Mouse (Mus musculus): ENCODE results near the gene Sptssa. TPM values are rescaled to one million over a fixed set of nuclear protein-coding genes. Genes with fewer than 3 reads are reported as not detected.
"Not testable (repeated sequence)": the region's sequence is repeated elsewhere in the genome, so short reads cannot be mapped to it uniquely, and the experiment has no call there.

Sptssa gene
- polyA plus RNA-seq, 1 experiment from 2014 or later = 125 TPM

GRCm38 (mm10) chr12:54689082-54689481, 32.7 kb upstream of the Sptssa start:
- ATAC-seq (replicated peaks; ENCODE audit: insufficient number of reproducible peaks, low FRiP score, low TSS enrichment) = no peak
- no peak overlapping the region for H3K27ac ChIP-seq (ENCODE audit: low read depth, low read length)
- H3K36me3 ChIP-seq (ENCODE audit: control insufficient read depth, insufficient read depth, low read length) = peaks cover 19% of the 10 kb centered on the region
- WGBS (ENCODE audit: insufficient replicate concordance) = 94% methylated on average over 5 of the region's 5 CpGs
- H3K27me3 ChIP-seq (ENCODE audit: control insufficient read depth, insufficient read depth, low read length) = no peaks in the 10 kb centered on the region
- H3K4me1 ChIP-seq (ENCODE audit: control insufficient read depth, insufficient read depth, low read length) = no peaks in the 10 kb centered on the region
- no peak overlapping the region for H3K4me2 ChIP-seq
- H3K9me3 ChIP-seq (replicated peaks; ENCODE audit: control insufficient read depth, low read length) = no peaks in the 10 kb centered on the region
- H3K9ac ChIP-seq (ENCODE audit: low read depth, low read length) = no peak overlapping the region
- H3K4me3 ChIP-seq (ENCODE audit: low read depth, low read length) = no peak overlapping the region

- ATAC-seq (replicated peaks; ENCODE audit: insufficient number of reproducible peaks, low FRiP score, low TSS enrichment) = no peak
- Histone ChIP-seq H3K27me3 (ENCODE audit: control insufficient read depth, insufficient read depth, low read length) (no peaks in the 10 kb centered on the region), H3K9ac (ENCODE audit: low read depth, low read length) (no peak overlapping the region), H3K4me3 (ENCODE audit: low read depth, low read length) (no peak overlapping the region), H3K4me1 (ENCODE audit: control insufficient read depth, insufficient read depth, low read length) (no peaks in the 10 kb centered on the region), H3K27ac (ENCODE audit: low read depth, low read length) (no peak overlapping the region), H3K9me3 (replicated peaks; ENCODE audit: control insufficient read depth, low read length) (no peaks in the 10 kb centered on the region), H3K4me2 (no peak overlapping the region), H3K36me3 (ENCODE audit: control insufficient read depth, insufficient read depth, low read length) (peaks cover 10% of the 10 kb centered on the region; the same call in 1 of the 2 replicates)
- WGBS (ENCODE audit: insufficient replicate concordance) = 30% methylated on average over 1 of the region's 1 CpGs
These were observed 26.8 kb upstream of the Sptssa start for GRCm38 (mm10) chr12:54683182-54683581.

GRCm38 (mm10) chr12:54676709-54677108, 20.3 kb upstream of the Sptssa start:
- no peak overlapping the region for H3K4me2 ChIP-seq
- no peak overlapping the region for H3K9ac ChIP-seq (ENCODE audit: low read depth, low read length)
- no peaks in the 10 kb centered on the region for H3K9me3 ChIP-seq (replicated peaks; ENCODE audit: control insufficient read depth, low read length)
- no peaks in the 10 kb centered on the region for H3K4me1 ChIP-seq (ENCODE audit: control insufficient read depth, insufficient read depth, low read length)
- no peak overlapping the region for H3K27ac ChIP-seq (ENCODE audit: low read depth, low read length)
- H3K27me3 ChIP-seq (ENCODE audit: control insufficient read depth, insufficient read depth, low read length) = no peaks in the 10 kb centered on the region
- ATAC-seq (replicated peaks; ENCODE audit: insufficient number of reproducible peaks, low FRiP score, low TSS enrichment) = no peak
- 95% methylated on average over 9 of the region's 9 CpGs for WGBS (ENCODE audit: insufficient replicate concordance)
- no peak overlapping the region for H3K4me3 ChIP-seq (ENCODE audit: low read depth, low read length)
- peaks cover 29% of the 10 kb centered on the region for H3K36me3 ChIP-seq (ENCODE audit: control insufficient read depth, insufficient read depth, low read length)

GRCm38 (mm10) chr12:54675396-54675795, 19.0 kb upstream of the Sptssa start:
- no peak overlapping the region for H3K4me3 ChIP-seq (ENCODE audit: low read depth, low read length)
- no peaks in the 10 kb centered on the region for H3K27me3 ChIP-seq (ENCODE audit: control insufficient read depth, insufficient read depth, low read length)
- H3K4me1 ChIP-seq (ENCODE audit: control insufficient read depth, insufficient read depth, low read length) = no peaks in the 10 kb centered on the region
- no peaks in the 10 kb centered on the region for H3K9me3 ChIP-seq (replicated peaks; ENCODE audit: control insufficient read depth, low read length)
- no peak for ATAC-seq (replicated peaks; ENCODE audit: insufficient number of reproducible peaks, low FRiP score, low TSS enrichment)
- H3K36me3 ChIP-seq (ENCODE audit: control insufficient read depth, insufficient read depth, low read length) = peaks cover 27% of the 10 kb centered on the region
- no peak overlapping the region for H3K4me2 ChIP-seq
- WGBS (ENCODE audit: insufficient replicate concordance) = 95% methylated on average over 4 of the region's 4 CpGs
- no peak overlapping the region for H3K9ac ChIP-seq (ENCODE audit: low read depth, low read length)
- no peak overlapping the region for H3K27ac ChIP-seq (ENCODE audit: low read depth, low read length)

- 92% methylated on average over 4 of the region's 4 CpGs for WGBS (ENCODE audit: insufficient replicate concordance)
- Histone ChIP-seq H3K9ac (ENCODE audit: low read depth, low read length) (no peak overlapping the region), H3K27me3 (ENCODE audit: control insufficient read depth, insufficient read depth, low read length) (no peaks in the 10 kb centered on the region), H3K4me2 (no peak overlapping the region), H3K27ac (ENCODE audit: low read depth, low read length) (no peak overlapping the region), H3K4me1 (ENCODE audit: control insufficient read depth, insufficient read depth, low read length) (no peaks in the 10 kb centered on the region), H3K4me3 (ENCODE audit: low read depth, low read length) (no peak overlapping the region), H3K36me3 (ENCODE audit: control insufficient read depth, insufficient read depth, low read length) (peaks cover 11% of the 10 kb centered on the region; the same call in 1 of the 2 replicates), H3K9me3 (replicated peaks; ENCODE audit: control insufficient read depth, low read length) (no peaks in the 10 kb centered on the region)
- no peak for ATAC-seq (replicated peaks; ENCODE audit: insufficient number of reproducible peaks, low FRiP score, low TSS enrichment)
These were observed 14.9 kb upstream of the Sptssa start for GRCm38 (mm10) chr12:54671262-54671661.

GRCm38 (mm10) chr12:54668141-54668540, 11.8 kb upstream of the Sptssa start:
- no peaks in the 10 kb centered on the region for H3K27me3 ChIP-seq (ENCODE audit: control insufficient read depth, insufficient read depth, low read length)
- no peak overlapping the region for H3K27ac ChIP-seq (ENCODE audit: low read depth, low read length)
- peaks cover 5% of the 10 kb centered on the region; the same call in 1 of the 2 replicates for H3K36me3 ChIP-seq (ENCODE audit: control insufficient read depth, insufficient read depth, low read length)
- H3K9ac ChIP-seq (ENCODE audit: low read depth, low read length) = no peak overlapping the region
- H3K4me2 ChIP-seq = no peak overlapping the region
- H3K4me3 ChIP-seq (ENCODE audit: low read depth, low read length) = no peak overlapping the region
- ATAC-seq (replicated peaks; ENCODE audit: insufficient number of reproducible peaks, low FRiP score, low TSS enrichment) = no peak
- H3K9me3 ChIP-seq (replicated peaks; ENCODE audit: control insufficient read depth, low read length) = no peaks in the 10 kb centered on the region
- no peaks in the 10 kb centered on the region for H3K4me1 ChIP-seq (ENCODE audit: control insufficient read depth, insufficient read depth, low read length)
- WGBS (ENCODE audit: insufficient replicate concordance) = 100% methylated on average over 1 of the region's 1 CpGs

- no peak for ATAC-seq (replicated peaks; ENCODE audit: insufficient number of reproducible peaks, low FRiP score, low TSS enrichment)
- no peak overlapping the region for H3K4me2 ChIP-seq
- WGBS (ENCODE audit: insufficient replicate concordance) = 74% methylated on average over 6 of the region's 6 CpGs
- no peaks in the 10 kb centered on the region for H3K36me3 ChIP-seq (ENCODE audit: control insufficient read depth, insufficient read depth, low read length)
- no peaks in the 10 kb centered on the region for H3K9me3 ChIP-seq (replicated peaks; ENCODE audit: control insufficient read depth, low read length)
- no peaks in the 10 kb centered on the region for H3K27me3 ChIP-seq (ENCODE audit: control insufficient read depth, insufficient read depth, low read length)
- H3K9ac ChIP-seq (ENCODE audit: low read depth, low read length) = no peak overlapping the region
- H3K4me3 ChIP-seq (ENCODE audit: low read depth, low read length) = no peak overlapping the region
- H3K27ac ChIP-seq (ENCODE audit: low read depth, low read length) = no peak overlapping the region
- no peaks in the 10 kb centered on the region for H3K4me1 ChIP-seq (ENCODE audit: control insufficient read depth, insufficient read depth, low read length)
These were observed 9.2 kb upstream of the Sptssa start for GRCm38 (mm10) chr12:54665526-54665925.

GRCm38 (mm10) chr12:54661470-54661869, 5.1 kb upstream of the Sptssa start:
- not testable (repeated sequence) for H3K4me1 ChIP-seq (ENCODE audit: control insufficient read depth, insufficient read depth, low read length); H3K36me3 ChIP-seq (ENCODE audit: control insufficient read depth, insufficient read depth, low read length); H3K27me3 ChIP-seq (ENCODE audit: control insufficient read depth, insufficient read depth, low read length); H3K4me3 ChIP-seq (ENCODE audit: low read depth, low read length); H3K9me3 ChIP-seq (replicated peaks; ENCODE audit: control insufficient read depth, low read length); ATAC-seq (replicated peaks; ENCODE audit: insufficient number of reproducible peaks, low FRiP score, low TSS enrichment); H3K9ac ChIP-seq (ENCODE audit: low read depth, low read length); H3K27ac ChIP-seq (ENCODE audit: low read depth, low read length); H3K4me2 ChIP-seq
- WGBS (ENCODE audit: insufficient replicate concordance) = 71% methylated on average over 5 of the region's 5 CpGs

- no peaks in the 10 kb centered on the region for H3K27me3 ChIP-seq (ENCODE audit: control insufficient read depth, insufficient read depth, low read length)
- ATAC-seq (replicated peaks; ENCODE audit: insufficient number of reproducible peaks, low FRiP score, low TSS enrichment) = no peak
- 75% methylated on average over 3 of the region's 3 CpGs for WGBS (ENCODE audit: insufficient replicate concordance)
- H3K4me2 ChIP-seq = no peak overlapping the region
- no peak overlapping the region for H3K27ac ChIP-seq (ENCODE audit: low read depth, low read length)
- no peak overlapping the region for H3K4me3 ChIP-seq (ENCODE audit: low read depth, low read length)
- H3K36me3 ChIP-seq (ENCODE audit: control insufficient read depth, insufficient read depth, low read length) = no peaks in the 10 kb centered on the region
- H3K9ac ChIP-seq (ENCODE audit: low read depth, low read length) = no peak overlapping the region
- peaks cover 1% of the 10 kb centered on the region; the same call in 1 of the 2 replicates for H3K4me1 ChIP-seq (ENCODE audit: control insufficient read depth, insufficient read depth, low read length)
- no peaks in the 10 kb centered on the region for H3K9me3 ChIP-seq (replicated peaks; ENCODE audit: control insufficient read depth, low read length)
These were observed 3.5 kb upstream of the Sptssa start for GRCm38 (mm10) chr12:54659901-54660300.

Measured in heart, embryonic 11.5 days (tissue).